Mouse (Mus musculus) thymus, adult 2 months (tissue): ENCODE results near the gene Tbk1. TPM values are rescaled to one million over a fixed set of nuclear protein-coding genes. Genes with fewer than 3 reads are reported as not detected.
A peak's percentile ranks its signal among the peaks of the same experiment; 100 is the strongest.

Source experiments
- DNase-seq: peaks from one replicate; pipeline ENCODE4 v3.0.0; 2021
- H3K27ac ChIP-seq: fragments of 200-500 bp; 2 replicates; pipeline ENCODE4 v1.5.1; 2012; ENCODE audit warnings: low read length, control low read depth; ENCODE audit not compliant: control insufficient read depth, insufficient read depth
- H3K27me3 ChIP-seq: fragments of 200-500 bp; 2 replicates; pipeline ENCODE4 v1.6.1; 2012; ENCODE audit warnings: mild to moderate bottlenecking, low read length, moderate library complexity, mixed read lengths; ENCODE audit not compliant: control insufficient read depth, insufficient read depth
- H3K36me3 ChIP-seq: fragments of 200-500 bp; 2 replicates; pipeline ENCODE4 v1.6.1; 2012; ENCODE audit warnings: mild to moderate bottlenecking, low read length, moderate library complexity; ENCODE audit not compliant: control insufficient read depth, insufficient read depth
- H3K4me1 ChIP-seq: fragments of 200-500 bp; replicated peaks from 2 replicates; pipeline ENCODE4 v1.6.1; 2012; ENCODE audit warnings: low read length; ENCODE audit not compliant: control insufficient read depth, insufficient read depth
- H3K4me3 ChIP-seq: fragments of 200-500 bp; 2 replicates; pipeline ENCODE4 v1.5.1; 2012; ENCODE audit warnings: mild to moderate bottlenecking, low read length, control low read depth, moderate library complexity; ENCODE audit not compliant: control insufficient read depth, insufficient read depth
- CTCF ChIP-seq: fragments of 200-500 bp; IDR thresholded peaks from 2 replicates; pipeline ENCODE4 v1.5.1; 2012; ENCODE audit warnings: mild to moderate bottlenecking, control low read depth, low read length, moderate library complexity, borderline replicate concordance; ENCODE audit not compliant: control insufficient read depth, poor library complexity, insufficient read depth; ENCODE audit errors: extremely low read depth
- POLR2A ChIP-seq: fragments of 200-500 bp; IDR thresholded peaks from 2 replicates; pipeline ENCODE4 v1.6.1; 2012; ENCODE audit warnings: mild to moderate bottlenecking, low read length, control low read depth, moderate library complexity; ENCODE audit not compliant: control insufficient read depth, poor library complexity, insufficient read depth; ENCODE audit errors: extremely low read depth
- WGBS: fragments of 180-500 bp; shearing (Covaris S2); methylation state at CpG from one replicate; pipeline ENCODE4 v1.1.7; 2018; 5-methylcytosine and 5-hydroxymethylcytosine counted together
- polyA plus RNA-seq: library from polyadenylated mRNA; depleted of rRNA; stranded (reverse); fragments of >200 nt; gene quantifications from 2 replicates; pipeline ENCODE4 v1.2.3, GENCODE M21; 2012

The Tbk1 gene
- polyA plus RNA-seq, 1 experiment: 16.4 TPM

DNA sequence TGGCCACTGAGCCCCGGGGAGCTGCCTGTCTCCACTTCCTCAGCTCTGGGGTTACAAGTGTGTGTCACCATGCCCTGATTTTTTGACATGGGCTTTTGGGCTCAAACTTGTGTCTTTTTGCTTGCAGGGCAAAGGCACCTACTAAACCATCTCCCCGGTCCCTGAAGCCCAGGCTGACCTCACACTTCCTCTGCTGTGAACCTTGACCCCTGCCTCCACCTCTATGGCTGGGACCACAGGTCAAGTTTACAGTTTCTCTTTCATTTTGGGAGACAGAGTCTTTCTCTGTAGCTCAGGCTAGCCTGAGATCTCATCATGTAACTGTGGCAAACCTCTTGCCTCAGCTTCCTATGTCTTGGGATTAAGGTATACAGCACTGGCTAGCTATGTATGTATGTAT lies 66.9 kb downstream of the Tbk1 start:
- H3K27ac ChIP-seq: no peak overlapping the region
- TF ChIP-seq CTCF (no peak), POLR2A (no peak)
- WGBS: 48% methylated on average over 2 of the region's 2 CpGs
- no peaks in the 10 kb centered on the region for H3K27me3 ChIP-seq
- H3K4me1 ChIP-seq: peaks cover 2% of the 10 kb centered on the region
- no peak overlapping the region for H3K4me3 ChIP-seq
- DNase-seq: no peak
- H3K36me3 ChIP-seq: no peaks in the 10 kb centered on the region

DNA sequence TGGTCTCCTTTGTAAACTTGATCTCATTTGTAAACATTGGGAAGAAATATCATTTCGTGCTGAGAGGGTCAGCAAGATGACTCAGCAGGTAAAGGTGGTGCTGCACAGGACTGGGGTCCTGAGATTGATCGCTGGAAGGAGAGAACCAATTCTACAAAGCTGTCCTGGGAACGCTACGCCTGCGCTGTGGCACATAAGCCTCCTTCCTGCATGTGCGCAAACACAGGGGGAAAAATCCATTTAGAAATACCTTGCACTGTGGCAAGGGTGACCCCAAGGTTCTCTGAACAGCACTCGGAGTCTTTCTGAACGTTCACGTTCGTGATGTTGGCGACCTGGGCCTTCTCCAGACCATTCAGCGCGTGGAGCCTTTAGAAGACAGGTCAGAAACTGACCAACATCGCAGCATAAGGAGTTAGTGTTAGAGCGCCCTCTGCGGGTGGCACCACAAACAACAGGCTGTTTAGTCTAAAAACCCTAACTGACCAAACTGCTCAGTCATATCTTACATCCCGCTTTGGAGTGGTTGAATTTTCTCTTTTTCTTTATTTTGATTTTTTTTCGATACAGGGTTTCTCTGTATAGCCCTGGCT lies 70.5 kb downstream of the Tbk1 start:
- Histone ChIP-seq H3K27ac (no peak overlapping the region), H3K4me3 (no peak overlapping the region), H3K36me3 (no peaks in the 10 kb centered on the region), H3K4me1 (peaks cover 2% of the 10 kb centered on the region), H3K27me3 (no peaks in the 10 kb centered on the region)
- TF ChIP-seq POLR2A (no peak), CTCF (peak; percentile 50; the same call in 1 of the 2 replicates)
- peak; percentile 73 for DNase-seq
- 32% methylated on average over 18 of the region's 18 CpGs for WGBS

DNA sequence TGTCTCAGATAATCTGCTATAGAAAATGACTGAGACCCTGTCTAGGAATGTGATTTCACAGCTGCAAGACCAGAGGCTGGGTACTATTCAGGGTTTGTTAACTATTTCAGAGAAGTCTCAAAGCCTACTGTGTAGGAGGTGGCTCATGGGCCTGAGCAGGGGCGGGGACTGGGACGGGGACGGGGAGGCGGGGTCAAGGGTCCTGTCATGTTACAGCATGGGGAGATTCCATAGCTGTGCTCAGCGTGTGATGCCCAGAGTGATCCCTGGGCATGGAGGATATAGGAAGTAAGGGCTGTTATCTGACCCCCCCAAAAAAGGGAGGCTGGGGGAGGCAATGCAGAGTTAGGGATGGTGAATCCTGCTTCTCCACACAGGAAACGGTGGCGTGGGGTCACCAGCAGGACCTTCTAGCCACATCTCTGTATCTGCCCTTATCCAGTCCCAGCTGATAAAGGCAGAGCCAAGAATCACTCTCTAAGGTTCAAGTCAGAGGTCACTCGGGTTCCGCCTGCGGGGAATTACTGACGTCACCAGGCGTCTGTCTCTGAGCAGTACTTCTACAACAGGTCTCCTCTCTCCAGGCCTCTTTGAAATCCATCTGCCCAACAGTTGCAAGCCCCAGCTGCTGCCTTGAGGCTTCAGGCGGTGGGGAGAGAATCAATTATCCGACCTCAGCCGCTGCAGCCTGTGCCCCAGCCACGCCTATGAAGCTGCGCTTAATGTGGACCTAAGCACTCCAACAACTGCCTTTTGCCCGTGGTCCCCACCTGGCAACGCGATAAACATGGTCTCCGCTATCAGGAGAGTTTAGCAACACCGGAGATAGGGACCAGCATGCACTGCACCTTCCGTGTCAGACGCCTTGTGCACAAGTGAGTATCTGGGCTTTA lies 76.6 kb downstream of the Tbk1 start:
- no peaks in the 10 kb centered on the region for H3K36me3 ChIP-seq
- no peak overlapping the region for H3K27ac ChIP-seq
- peaks cover 24% of the 10 kb centered on the region for H3K4me1 ChIP-seq
- TF ChIP-seq POLR2A (no peak), CTCF (no peak)
- no peak overlapping the region for H3K4me3 ChIP-seq
- 90% methylated on average over 24 of the region's 24 CpGs for WGBS
- H3K27me3 ChIP-seq: no peaks in the 10 kb centered on the region
- DNase-seq: no peak

DNA sequence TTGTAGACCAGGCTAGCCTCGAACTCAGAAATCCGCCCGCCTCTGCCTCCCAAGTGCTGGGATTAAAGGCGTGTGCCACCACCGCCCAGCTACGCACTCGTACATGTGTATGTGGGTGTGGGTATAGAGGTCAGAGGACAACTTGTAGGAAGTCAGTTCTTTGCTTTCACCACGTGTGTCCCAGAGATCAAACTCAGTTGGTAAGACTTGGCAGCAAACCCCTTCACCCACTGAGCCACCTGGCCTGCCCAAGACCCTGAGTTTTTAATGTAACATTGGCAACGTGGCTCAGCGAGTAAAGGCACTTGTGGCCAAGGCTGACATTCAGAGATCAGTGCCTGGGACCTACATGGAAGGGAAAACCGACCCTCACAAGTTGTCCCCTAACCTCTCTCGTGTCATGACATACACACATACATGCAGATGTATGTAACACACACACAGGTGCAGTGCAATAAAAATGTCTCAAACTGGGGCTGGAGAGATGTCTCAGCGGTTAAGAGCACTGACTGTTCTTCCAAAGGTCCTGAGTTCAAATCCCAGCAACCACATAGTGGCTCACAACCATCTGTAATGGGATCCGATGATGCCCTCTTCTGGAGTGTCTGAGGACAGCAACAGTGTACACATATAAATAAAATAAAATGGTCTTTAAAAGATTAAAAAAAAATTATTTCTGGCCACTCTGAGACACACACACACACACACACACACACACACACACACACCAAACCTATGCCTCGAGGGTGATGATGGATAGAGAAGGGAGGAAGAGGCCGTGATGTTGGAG lies 78.6 kb downstream of the Tbk1 start:
- TF ChIP-seq POLR2A: no peak
- TF ChIP-seq CTCF: no peak
- H3K4me3 ChIP-seq: no peak overlapping the region
- peaks cover 27% of the 10 kb centered on the region for H3K4me1 ChIP-seq
- 67% methylated on average over 16 of the region's 16 CpGs for WGBS
- no peak overlapping the region for H3K27ac ChIP-seq
- H3K36me3 ChIP-seq: no peaks in the 10 kb centered on the region
- no peak for DNase-seq
- no peaks in the 10 kb centered on the region for H3K27me3 ChIP-seq

DNA sequence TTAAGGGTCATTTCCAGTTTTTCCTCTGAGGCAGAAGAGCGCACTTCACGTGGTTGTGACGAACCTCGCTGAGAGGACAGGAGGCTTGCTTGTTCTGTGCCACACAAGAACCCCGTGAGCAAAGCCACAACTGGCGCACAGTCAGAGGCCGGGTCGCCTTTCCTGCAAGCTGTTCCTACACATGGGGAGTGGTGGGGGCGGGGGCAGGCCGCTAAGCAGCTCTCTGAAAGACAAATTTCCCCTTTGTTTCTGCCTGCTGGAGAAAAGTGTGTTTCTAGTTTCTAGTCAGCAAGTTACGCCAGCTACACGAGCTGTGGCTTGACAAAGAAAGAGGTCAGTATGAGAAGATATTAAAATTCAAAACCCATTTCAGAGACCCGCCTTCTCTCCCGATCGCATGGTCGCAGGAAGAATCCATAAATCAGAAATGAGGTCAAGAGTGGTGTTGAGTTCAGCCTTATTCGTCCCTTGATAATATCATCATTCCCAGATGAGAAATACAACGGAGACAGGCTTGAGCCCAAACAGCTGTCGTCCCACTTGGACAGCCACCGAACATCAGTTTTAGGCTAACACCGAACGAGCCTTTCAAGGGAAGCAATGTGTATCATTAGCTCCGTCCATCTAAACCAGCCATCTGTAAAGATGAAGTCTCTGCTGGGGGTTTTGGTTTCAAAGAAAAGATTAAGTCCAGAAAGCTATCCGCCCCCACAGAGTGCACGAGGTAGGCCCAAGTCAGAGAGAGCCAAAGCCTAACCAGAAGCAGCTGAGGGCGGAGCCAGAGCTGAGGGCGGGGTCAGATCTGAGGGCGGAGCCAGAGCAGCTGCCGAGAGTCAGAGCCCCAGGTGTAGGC lies 79.6 kb downstream of the Tbk1 start:
- TF ChIP-seq POLR2A (0 out of 2 replicates have a peak, but pooled peaks have one; percentile 38), CTCF (no peak)
- H3K4me3 ChIP-seq: no peak overlapping the region
- WGBS: 29% methylated on average over 29 of the region's 29 CpGs
- peaks cover 27% of the 10 kb centered on the region for H3K4me1 ChIP-seq
- H3K27me3 ChIP-seq: no peaks in the 10 kb centered on the region
- peak; percentile 94 for DNase-seq
- no peaks in the 10 kb centered on the region for H3K36me3 ChIP-seq
- H3K27ac ChIP-seq: peak overlapping the region; percentile 73
